Mouse (Mus musculus): Measurements from ENCODE around the gene Uso1.

Uso1 gene

DNA sequence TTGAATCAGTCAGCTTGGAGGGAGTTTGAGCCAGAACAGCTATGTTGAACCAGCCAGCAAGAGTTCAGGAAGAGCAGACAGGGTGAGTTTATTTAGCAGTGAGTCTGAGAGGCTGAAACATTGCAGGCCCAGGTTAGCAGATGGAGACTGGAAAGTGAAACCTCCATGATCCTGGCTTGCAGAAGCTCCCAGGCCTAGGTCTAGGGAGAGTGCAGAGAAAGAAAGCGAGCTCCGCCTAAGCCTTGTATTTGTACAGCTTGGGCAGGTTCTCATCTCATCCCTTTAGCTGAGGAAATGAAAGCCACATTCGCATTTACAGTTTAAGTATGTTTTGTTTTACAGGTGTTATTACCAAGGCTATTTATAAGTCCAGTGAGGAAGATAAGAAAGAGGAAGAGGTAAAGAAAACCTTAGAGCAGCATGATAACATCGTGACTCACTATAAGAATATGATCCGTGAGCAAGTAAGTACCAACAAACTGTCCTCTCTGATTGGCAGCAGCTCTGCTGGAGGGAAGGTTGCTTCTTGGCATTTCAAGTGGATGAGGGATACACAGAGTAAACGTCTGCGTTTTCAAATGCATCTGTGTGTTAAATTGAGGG is 51.2 kb downstream of the Uso1 start:
- DNase-seq (ENCODE audit: low read depth, low spot score): no peak

- DNase-seq (ENCODE audit: low read depth, low spot score): peak; percentile 9
These were observed 58.0 kb downstream of the Uso1 start for GRCm38 (mm10) chr5:92195716-92196115.

GRCm38 (mm10) chr5:92196895-92197811 is 59.4 kb downstream of the Uso1 start:
- DNase-seq (ENCODE audit: low read depth, low spot score): peak; percentile 4

DNA sequence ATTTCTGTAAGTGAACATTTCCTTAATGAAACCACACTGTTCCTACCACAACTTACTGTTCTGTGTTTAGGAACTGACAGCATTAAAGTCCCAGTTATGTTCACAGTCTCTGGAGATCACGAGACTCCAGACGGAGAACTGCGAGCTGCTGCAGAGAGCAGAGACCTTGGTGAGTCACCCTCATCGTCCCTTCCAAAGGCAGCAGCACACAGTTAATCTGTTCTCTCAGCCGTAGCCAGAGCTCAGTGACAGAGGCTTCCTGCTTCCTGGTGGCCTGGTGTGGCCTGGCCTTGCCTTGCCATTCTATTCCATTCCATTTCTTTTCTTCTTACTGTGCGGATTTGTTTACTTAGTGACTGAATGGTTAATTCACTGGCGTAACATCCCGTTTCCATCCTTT is 60.5 kb downstream of the Uso1 start:
- DNase-seq (ENCODE audit: low read depth, low spot score): no peak

DNA sequence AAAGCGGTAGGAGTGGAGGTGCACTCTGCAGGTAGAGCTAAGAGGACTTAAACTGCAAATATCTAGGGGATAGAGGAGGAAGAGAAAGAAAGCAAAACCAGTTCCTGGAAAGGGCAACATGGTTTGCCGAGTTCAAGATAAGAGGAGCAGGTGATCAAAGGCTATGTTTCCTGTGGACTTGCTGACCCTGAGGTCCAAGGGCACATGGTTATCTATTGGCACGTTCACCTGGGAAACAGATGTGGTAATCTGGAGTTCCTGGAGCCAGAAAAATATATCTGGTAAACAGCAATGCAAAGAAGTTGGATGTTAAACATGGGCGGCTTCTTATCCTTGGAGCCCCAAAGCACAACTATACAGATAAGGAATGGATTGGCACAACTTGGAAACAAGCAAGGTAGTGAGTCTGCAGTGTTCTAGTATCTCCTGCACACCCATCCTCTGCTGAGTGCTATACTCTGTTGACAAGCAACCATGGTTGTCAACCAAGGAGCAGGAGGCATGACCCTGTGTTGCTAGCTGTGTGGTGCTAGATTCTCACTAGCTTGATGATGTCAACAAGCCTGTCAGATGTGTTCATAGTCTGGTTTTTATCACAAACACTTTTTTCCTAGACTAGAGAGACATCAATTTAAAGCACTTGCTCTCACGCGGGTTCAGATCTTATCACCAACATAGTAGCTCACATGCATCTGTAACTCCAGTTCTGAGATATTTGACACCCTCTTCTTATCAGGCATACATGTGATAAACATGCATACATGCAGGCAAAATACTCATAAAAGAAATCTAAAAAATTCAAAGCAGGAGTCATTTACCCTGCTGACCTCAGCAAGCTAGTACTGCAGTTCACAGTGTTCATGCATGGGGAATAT is 66.7 kb downstream of the Uso1 start:
- DNase-seq (ENCODE audit: low read depth, low spot score): no peak

DNA sequence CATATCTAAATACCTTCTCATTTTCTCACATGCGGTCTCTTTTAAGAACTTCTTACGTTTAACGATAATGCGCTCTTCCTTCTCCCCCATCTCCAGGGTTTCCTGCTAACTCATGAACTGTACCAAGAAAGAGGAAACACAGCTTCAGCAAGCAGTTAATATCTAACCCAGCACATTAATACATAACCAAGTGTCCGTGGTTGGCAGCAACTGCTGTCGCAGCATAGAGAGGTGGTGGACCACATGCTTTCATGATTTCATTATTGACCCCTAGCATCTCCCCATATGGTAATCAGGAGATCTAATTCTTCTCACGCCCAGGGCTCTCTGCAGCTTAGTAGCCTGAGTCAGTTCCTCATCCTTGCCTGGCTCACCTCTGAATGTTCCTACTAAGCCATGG is 67.4 kb downstream of the Uso1 start:
- no peak for DNase-seq (ENCODE audit: low read depth, low spot score)

GRCm38 (mm10) chr5:92205706-92206105 is 68.0 kb downstream of the Uso1 start:
- DNase-seq (ENCODE audit: low read depth, low spot score): no peak

GRCm38 (mm10) chr5:92206121-92206520 is 68.4 kb downstream of the Uso1 start:
- DNase-seq (ENCODE audit: low read depth, low spot score): no peak

DNA sequence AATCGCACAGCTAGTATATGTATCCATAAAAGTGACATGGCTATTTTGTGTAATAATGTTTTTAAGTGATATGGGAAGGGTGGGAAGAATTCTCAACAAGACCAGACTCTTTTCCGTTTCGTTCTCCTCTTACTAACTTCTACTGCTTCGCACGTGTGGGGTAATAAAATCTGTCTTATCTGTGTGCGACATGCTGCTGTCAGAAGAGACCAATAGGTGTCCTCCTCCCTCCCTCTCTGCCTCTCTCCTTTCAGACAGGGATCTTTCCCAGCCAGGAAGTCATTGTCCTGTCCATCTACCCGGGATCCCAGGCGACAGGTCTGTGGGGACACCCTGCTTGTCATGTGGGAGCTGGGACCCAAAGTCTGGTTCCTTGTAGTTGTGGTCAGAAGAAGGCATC is 72.5 kb downstream of the Uso1 start:
- no peak for DNase-seq (ENCODE audit: low read depth, low spot score)

DNA sequence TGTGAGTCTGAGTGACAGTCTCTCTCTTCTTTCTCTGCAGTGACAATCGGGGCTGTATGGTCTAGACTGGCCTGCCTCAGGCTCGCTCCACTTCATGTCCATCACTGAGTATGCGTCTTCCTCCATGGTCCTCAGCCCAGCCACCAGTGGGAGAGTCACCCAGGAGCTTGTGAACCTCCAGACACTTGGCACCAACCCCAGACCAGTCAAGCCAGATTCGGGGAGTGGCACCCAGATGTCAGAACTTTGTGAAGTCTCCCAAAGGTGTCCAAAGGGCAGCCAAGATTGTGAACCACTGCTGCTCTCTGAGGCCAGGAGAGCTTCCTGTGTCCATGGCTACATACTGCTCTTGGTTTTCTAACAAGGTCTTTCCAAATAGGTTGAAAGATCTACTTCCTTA is 74.5 kb downstream of the Uso1 start:
- DNase-seq (ENCODE audit: low read depth, low spot score): no peak

- DNase-seq (ENCODE audit: low read depth, low spot score): no peak
These were observed 77.6 kb downstream of the Uso1 start, which contains the start of gene U90926 for GRCm38 (mm10) chr5:92215308-92215707. Gene U90926 (minus strand): TSS chr5:92215408.

DNA sequence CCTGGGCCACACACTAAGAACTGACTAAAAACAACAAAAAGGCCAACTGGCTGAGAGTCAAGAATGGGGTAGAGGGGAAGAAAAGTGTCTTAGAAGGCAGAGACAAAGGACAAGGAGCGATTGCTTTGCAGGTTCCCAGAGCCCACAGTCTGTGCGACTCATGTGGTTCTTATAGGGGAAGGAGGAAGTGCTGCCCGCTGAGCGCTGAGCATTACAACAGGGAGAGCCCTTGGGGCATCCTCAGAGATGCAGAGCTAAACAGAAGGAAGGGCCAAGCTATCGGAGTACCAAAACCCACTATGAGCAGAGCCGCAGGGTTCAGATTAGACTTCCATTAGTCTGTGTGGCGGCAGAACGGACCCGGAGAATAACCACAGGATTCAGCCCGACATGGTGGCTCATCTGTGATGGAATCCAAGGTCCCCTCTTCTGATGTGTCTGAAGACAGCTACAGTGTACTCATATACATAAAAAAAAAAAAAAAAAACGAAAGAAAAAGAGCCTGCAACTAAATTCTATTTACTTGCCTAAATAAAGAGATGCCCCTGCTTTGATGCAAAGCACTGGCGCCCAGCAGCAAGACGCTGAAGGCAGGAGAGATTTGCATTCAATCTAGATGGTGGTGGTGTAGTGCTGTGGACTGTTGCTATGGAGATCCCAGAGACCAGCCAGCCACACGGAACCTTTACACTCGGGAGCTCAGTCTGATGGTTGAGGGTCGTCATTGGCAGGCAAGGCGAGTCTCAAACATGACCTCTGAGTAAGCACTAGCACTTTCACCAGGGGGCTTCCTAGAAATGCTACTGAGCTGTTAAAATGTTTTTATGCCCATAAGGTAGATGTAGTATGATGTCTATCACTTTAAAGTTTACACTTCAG is 81.4 kb downstream of the Uso1 start:
- no peak for DNase-seq (ENCODE audit: low read depth, low spot score)

GRCm38 (mm10) chr5:92219826-92220225 is 82.1 kb downstream of the Uso1 start:
- no peak for DNase-seq (ENCODE audit: low read depth, low spot score)

- no peak for DNase-seq (ENCODE audit: low read depth, low spot score)
These were observed 82.7 kb downstream of the Uso1 start for GRCm38 (mm10) chr5:92220287-92220902.

DNA sequence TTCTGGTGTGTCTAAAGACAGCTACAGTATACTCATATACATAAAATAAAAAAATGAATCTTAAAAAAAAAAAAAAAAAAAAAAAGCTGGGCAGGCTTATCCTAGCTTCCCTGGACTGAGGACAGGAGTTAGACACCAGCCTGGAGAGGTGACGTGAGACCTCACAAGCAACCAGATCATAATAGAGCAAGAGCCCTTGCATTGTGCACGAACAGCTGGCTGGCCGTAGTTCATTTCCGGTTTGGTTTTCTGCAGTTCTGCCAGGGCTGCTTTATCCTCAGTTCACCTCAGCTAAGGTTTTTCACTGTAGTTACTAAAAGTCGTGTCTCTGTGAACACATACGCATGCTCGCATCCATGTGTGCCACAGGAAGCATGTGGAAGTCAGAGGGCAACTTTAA is 90.0 kb downstream of the Uso1 start:
- no peak for DNase-seq (ENCODE audit: low read depth, low spot score)

- no peak for DNase-seq (ENCODE audit: low read depth, low spot score)
These were observed 91.0 kb downstream of the Uso1 start for GRCm38 (mm10) chr5:92228776-92229175.

- DNase-seq (ENCODE audit: low read depth, low spot score): no peak
These were observed 91.8 kb downstream of the Uso1 start for GRCm38 (mm10) chr5:92229514-92229913.

DNA sequence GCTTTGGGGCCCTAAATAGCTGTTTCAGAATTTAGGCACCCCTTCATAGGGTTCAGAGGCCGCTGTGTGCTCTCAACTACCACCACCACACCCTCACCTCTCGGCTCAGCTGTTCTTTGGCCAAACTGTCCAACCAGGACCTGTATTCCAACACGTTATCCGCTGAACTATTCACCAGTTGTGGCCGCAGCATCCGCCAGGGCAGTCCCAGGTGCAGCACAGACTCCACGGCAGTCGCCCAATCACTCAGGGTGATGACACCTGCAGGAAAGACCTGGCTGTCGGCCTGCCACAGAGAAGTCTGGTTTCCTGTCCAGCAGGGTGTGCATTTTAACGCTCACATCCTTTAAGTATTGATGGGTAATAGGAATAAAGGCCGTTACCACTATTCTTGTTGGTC is 92.6 kb downstream of the Uso1 start:
- DNase-seq (ENCODE audit: low read depth, low spot score): no peak

DNA sequence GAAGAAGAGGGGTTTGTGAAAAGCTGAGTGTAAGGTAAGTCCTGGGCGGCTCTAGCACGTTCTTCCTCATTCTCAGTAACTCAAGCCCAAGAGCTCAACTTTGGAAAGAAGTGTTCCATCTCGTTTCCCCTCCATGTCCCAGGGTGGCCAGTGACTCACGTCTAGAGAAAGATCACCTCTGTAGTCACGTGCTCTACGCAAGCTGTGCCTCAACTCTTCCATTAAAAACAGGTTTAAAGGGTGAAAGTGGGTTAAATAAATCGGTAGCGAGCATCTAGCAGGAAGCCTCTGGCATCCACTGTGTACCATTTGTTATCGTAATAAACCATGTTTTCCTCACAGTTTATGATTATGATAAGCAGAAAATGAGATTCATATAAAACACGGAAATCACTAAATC is 94.1 kb downstream of the Uso1 start:
- DNase-seq (ENCODE audit: low read depth, low spot score): no peak

GRCm38 (mm10) chr5:92233366-92233765 is 95.6 kb downstream of the Uso1 start:
- DNase-seq (ENCODE audit: low read depth, low spot score): no peak

Data from telencephalon, adult 2 months (tissue).